Mouse (Mus musculus) limb, embryonic 12.5 days (tissue): ENCODE results near the gene Pde4dip. TPM values are rescaled to one million over a fixed set of nuclear protein-coding genes. Genes with fewer than 3 reads are reported as not detected.
A peak's percentile ranks its signal among the peaks of the same experiment; 100 is the strongest.

Experiments
- ATAC-seq: fragments of 200-750 bp; cut with Nextera tagmentation; 2 replicates; pipeline ENCODE4 v1.8.0; 2017; ENCODE audit warnings: low read depth, moderate TSS enrichment; ENCODE audit not compliant: insufficient number of reproducible peaks, insufficient read depth, low FRiP score, low TSS enrichment
- H3K27ac ChIP-seq: fragments of 300-500 bp; sonication (generic); 2 replicates; pipeline ENCODE4 v1.5.1; 2016; ENCODE audit warnings: mild to moderate bottlenecking, moderate library complexity
- H3K27me3 ChIP-seq: fragments of 300-500 bp; sonication (generic); 2 replicates; pipeline ENCODE4 v1.6.1; 2016; ENCODE audit warnings: mild to moderate bottlenecking, moderate library complexity
- H3K36me3 ChIP-seq: fragments of 300-500 bp; sonication (generic); 2 replicates; pipeline ENCODE4 v1.6.1; 2016; ENCODE audit warnings: mild to moderate bottlenecking, moderate library complexity
- H3K4me1 ChIP-seq: fragments of 300-500 bp; sonication (generic); replicated peaks from 2 replicates; pipeline ENCODE4 v1.6.1; 2016
- H3K4me2 ChIP-seq: fragments of 300-500 bp; sonication (generic); 2 replicates; pipeline ENCODE4 v1.6.1; 2016; ENCODE audit warnings: mild to moderate bottlenecking, moderate library complexity
- H3K4me3 ChIP-seq: fragments of 300-500 bp; sonication (generic); replicated peaks from 2 replicates; pipeline ENCODE4 v1.5.1; 2016; ENCODE audit warnings: mild to moderate bottlenecking
- H3K9ac ChIP-seq: fragments of 300-500 bp; sonication (generic); replicated peaks from 2 replicates; pipeline ENCODE4 v1.6.1; 2016; ENCODE audit warnings: mild to moderate bottlenecking, moderate library complexity
- H3K9me3 ChIP-seq: fragments of 300-500 bp; sonication (generic); 2 replicates; pipeline ENCODE4 v1.6.1; 2016; ENCODE audit warnings: mild to moderate bottlenecking, moderate library complexity
- WGBS: fragments of 180-500 bp; shearing (Covaris S2); methylation state at CpG from one replicate; pipeline ENCODE4 v1.1.7; 2016; 5-methylcytosine and 5-hydroxymethylcytosine counted together
- polyA plus RNA-seq: library from polyadenylated mRNA; unstranded; fragments of >200 nt; fragmentation: Nextera tagmentation; extraction: Ambion mirVana; gene quantifications from 2 replicates; pipeline ENCODE4 v1.2.1, GENCODE M21; 2016

Pde4dip gene
- polyA plus RNA-seq, 1 experiment from 2014 or later, result 31.9 TPM

DNA sequence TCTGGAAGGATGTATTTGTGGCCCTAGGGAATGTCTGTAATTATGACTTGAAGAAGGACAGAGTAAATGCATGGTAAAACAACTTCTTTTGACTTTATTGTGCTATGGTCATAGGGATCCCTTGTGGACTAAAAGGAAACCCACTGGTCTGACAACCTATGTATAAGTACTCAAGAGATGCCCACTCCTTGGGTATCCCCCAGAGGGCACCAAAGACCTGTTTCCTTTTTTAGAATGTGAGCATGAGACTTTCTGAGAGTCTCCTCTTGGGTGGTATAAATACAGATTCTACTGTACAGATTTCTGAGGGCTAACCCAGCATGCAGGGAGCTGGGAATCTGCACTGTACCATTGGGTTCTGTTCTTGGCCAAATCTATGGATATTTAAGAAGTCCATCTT, 48.1 kb downstream of the Pde4dip start:
- Histone ChIP-seq H3K27me3 (no peaks in the 10 kb centered on the region), H3K9me3 (no peaks in the 10 kb centered on the region), H3K4me2 (no peak overlapping the region), H3K4me3 (no peak overlapping the region), H3K27ac (no peak overlapping the region), H3K4me1 (no peaks in the 10 kb centered on the region), H3K9ac (no peak overlapping the region), H3K36me3 (no peaks in the 10 kb centered on the region)
- ATAC-seq, result no peak

DNA sequence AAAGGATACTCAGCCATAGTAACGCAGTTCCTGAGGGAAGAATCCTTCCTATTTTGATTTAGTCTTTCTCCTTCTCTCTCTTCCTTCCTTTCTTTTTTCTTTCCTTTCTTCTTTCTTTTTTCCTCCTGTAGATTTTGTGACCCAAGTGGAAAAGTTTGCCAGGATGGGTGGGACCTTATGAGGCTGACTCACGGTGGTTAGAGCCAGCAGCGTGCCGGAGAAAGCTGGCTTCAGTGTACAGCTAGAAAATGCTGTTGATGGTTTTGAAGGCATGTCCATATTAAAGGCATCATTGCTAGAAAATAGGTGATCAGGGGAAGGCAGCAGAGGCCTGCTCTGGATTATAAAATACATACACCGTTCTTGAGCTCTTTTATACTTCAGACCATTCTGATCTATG, 52.6 kb downstream of the Pde4dip start:
- 91% methylated on average over 5 of the region's 5 CpGs for WGBS
- Histone ChIP-seq H3K4me3 (no peak overlapping the region), H3K4me2 (no peak overlapping the region), H3K27me3 (no peaks in the 10 kb centered on the region; the same call in 1 of the 2 replicates), H3K4me1 (peaks cover 8% of the 10 kb centered on the region), H3K27ac (no peak overlapping the region), H3K9me3 (no peaks in the 10 kb centered on the region), H3K36me3 (no peaks in the 10 kb centered on the region), H3K9ac (no peak overlapping the region)
- ATAC-seq, result no peak

DNA sequence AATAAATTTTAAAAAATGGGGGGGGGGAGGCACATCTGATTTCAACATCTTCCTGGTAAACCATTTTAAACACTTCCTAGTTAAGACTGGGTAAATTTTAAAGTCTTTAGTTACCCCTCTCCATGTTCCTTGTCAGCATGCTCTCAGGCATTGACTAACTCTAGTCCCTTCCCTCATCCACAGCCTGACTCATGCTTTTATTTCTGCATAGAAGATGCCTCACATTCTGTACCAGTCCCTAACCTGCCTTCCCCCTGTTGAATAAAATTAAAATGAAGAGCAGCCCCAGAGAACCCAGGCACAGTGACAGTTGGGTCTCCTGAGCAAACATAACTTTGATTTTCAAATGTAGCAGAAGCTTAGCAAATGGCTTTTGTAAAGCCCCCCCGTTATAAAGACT, 53.9 kb downstream of the Pde4dip start:
- WGBS, result 70% methylated on average over 1 of the region's 1 CpGs
- Histone ChIP-seq H3K27me3 (no peaks in the 10 kb centered on the region; the same call in 1 of the 2 replicates), H3K4me1 (peaks cover 8% of the 10 kb centered on the region), H3K9ac (no peak overlapping the region), H3K4me2 (no peak overlapping the region), H3K4me3 (no peak overlapping the region), H3K27ac (no peak overlapping the region), H3K9me3 (no peaks in the 10 kb centered on the region), H3K36me3 (no peaks in the 10 kb centered on the region)
- no peak for ATAC-seq

DNA sequence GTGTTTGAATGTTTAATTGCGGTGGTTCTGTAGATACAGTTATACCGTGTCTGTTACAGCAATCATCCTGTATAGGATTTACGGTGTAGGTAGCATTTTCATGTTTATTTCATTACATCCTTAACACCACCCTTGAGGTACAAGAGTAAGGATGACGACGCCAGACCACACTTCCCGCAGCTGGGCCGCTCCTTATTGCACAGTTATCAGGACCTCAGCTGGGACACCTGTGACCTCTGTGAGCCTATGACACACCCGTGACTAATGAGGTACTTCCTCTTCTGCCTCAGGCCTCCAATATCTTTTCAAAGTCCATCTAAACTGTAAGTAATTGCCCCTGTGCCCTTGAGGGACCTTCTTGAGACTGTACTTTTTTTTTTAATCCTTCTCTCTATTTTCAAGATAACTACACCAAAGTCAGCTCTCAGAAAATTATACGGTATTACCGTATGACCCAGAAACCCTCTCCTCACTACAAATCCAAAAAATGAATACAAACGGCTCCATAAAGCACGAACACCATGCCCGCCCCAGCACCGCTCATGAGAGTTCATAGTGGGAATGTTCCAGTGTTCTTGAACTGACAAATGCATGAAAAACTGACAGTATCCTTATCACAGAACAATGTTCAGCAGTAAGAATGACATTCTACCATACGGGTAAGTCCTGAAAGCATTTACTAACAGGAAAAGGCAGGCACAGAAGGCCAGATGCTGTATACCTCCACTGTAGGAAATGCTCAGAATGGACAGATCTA, 56.8 kb downstream of the Pde4dip start:
- 59% methylated on average over 15 of the region's 15 CpGs for WGBS
- Histone ChIP-seq H3K4me1 (peaks cover 8% of the 10 kb centered on the region), H3K4me3 (no peak overlapping the region), H3K9me3 (no peaks in the 10 kb centered on the region), H3K36me3 (no peaks in the 10 kb centered on the region), H3K4me2 (no peak overlapping the region), H3K27me3 (no peaks in the 10 kb centered on the region; the same call in 1 of the 2 replicates), H3K9ac (no peak overlapping the region), H3K27ac (no peak overlapping the region)
- ATAC-seq, result no peak

DNA sequence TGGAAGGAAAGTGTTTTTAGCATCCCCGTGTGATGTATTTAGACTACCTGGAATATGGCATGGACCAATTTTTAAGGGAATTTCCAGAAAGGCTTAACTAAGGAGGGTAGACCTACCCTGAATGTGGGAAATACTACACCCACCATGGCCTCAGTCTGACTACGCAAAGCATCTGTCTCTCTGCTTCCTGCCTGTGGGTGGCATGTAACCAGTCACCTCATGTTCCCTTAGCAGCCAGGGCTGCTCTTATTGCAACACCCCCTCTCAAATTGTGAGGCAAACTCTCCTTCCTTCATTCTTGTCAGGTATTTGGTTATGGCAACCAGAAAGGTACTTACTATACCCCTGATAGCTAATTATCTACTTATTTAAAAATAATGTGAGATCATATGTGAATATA, 57.9 kb downstream of the Pde4dip start:
- H3K9me3 ChIP-seq, result no peaks in the 10 kb centered on the region
- no peak overlapping the region for H3K4me3 ChIP-seq
- ATAC-seq, result no peak
- H3K9ac ChIP-seq, result no peak overlapping the region
- H3K27ac ChIP-seq, result no peak overlapping the region
- 56% methylated on average over 2 of the region's 2 CpGs for WGBS
- peaks cover 8% of the 10 kb centered on the region for H3K4me1 ChIP-seq
- H3K36me3 ChIP-seq, result no peaks in the 10 kb centered on the region
- no peak overlapping the region for H3K4me2 ChIP-seq
- H3K27me3 ChIP-seq, result no peaks in the 10 kb centered on the region; the same call in 1 of the 2 replicates

DNA sequence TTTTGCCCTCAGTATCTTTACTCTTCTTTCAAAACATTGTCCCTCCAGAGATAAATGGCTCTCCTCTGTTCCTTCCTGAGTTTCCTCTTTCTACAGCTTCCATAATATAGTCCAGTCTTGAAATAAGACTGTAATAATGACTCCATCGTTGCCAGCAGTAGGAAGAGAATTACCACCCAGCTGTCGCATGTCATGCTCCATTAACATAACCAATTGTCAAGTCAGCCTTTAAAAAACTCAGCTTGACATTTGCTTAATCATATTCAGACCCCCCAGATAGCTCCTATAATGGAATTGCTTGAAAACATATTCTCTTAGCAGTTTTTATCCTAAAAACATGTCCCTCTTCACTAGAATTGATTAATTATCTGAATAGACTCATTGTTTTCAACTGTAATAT, 58.4 kb downstream of the Pde4dip start:
- Histone ChIP-seq H3K36me3 (no peaks in the 10 kb centered on the region), H3K4me2 (no peak overlapping the region), H3K9me3 (no peaks in the 10 kb centered on the region), H3K27me3 (peaks cover 2% of the 10 kb centered on the region; the same call in 1 of the 2 replicates), H3K4me1 (peaks cover 9% of the 10 kb centered on the region), H3K4me3 (no peak overlapping the region), H3K9ac (no peak overlapping the region), H3K27ac (no peak overlapping the region)
- ATAC-seq, result no peak
- 39% methylated on average over 2 of the region's 2 CpGs for WGBS

DNA sequence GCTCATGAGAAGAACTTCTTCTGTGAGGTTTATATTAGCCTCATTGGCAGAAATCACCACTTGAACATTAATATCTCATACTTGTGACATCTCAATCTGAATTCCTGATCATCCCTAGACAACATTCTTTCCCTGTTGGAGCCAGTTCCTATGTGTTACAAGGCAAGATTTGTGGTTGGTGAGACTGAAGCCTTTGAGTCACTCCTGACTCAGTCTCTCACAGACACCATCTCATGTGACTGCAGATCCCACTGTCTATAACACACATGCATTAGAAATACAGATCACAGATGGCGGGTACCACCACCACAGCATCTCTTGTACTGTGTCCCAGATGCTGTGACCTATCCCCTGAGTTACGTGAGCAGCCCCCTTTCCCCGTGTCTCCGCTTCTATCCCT, 60.2 kb downstream of the Pde4dip start:
- ATAC-seq, result no peak
- no peak overlapping the region for H3K9ac ChIP-seq
- no peak overlapping the region for H3K4me3 ChIP-seq
- H3K4me1 ChIP-seq, result peaks cover 22% of the 10 kb centered on the region
- H3K27me3 ChIP-seq, result peaks cover 17% of the 10 kb centered on the region
- H3K4me2 ChIP-seq, result no peak overlapping the region
- no peaks in the 10 kb centered on the region for H3K9me3 ChIP-seq
- no peak overlapping the region for H3K27ac ChIP-seq
- WGBS, result 89% methylated on average over 4 of the region's 4 CpGs
- no peaks in the 10 kb centered on the region for H3K36me3 ChIP-seq

DNA sequence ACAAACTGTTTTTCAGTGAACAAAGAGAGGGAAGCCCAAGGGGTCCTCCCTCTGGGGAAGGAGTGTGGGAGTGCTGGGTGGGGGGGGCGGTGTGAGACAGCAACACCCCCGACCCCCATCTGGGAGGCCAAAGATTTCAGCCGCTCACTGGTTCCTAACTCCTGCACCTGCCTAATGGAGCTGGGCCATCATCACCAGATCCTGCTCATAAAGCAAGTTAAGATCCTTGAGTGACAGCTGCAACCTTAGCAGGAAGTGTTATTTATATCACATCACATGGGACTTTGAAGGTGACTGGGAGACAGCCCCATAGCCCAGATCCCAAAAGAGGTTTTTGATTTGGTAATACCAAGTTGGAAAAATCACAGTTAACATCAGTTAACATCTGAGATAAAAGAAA, 63.3 kb downstream of the Pde4dip start:
- H3K27ac ChIP-seq, result no peak overlapping the region
- H3K9ac ChIP-seq, result no peak overlapping the region
- ATAC-seq, result no peak
- no peaks in the 10 kb centered on the region for H3K36me3 ChIP-seq
- no peak overlapping the region for H3K4me3 ChIP-seq
- 22% methylated on average over 3 of the region's 3 CpGs for WGBS
- H3K9me3 ChIP-seq, result no peaks in the 10 kb centered on the region
- peaks cover 14% of the 10 kb centered on the region for H3K4me1 ChIP-seq
- H3K4me2 ChIP-seq, result peak overlapping the region; percentile 90; the same call in 1 of the 2 replicates
- H3K27me3 ChIP-seq, result peaks cover 23% of the 10 kb centered on the region

DNA sequence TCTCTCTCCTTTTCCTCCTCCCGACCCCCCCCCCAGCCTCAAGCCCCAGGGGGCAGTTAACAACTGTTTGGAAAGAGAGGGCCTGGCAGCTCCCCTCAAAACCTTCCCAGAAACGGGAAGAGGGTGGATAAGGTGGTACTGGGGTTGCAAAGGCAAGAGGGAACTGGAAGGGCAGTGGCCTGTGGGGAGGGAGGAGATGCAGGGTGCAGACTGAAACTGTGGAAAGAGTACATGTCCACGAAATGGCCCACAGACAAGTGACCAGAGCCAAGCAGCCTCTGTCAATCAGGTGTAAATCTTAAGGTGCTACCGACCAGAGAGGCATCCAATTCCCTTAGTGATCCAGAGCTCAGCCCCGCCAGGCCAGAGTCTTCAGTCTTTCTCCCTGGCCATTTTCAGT, 63.8 kb downstream of the Pde4dip start:
- Histone ChIP-seq H3K36me3 (no peaks in the 10 kb centered on the region), H3K4me2 (peak overlapping the region; percentile 90), H3K9ac (peak overlapping the region; percentile 56; the same call in 1 of the 2 replicates), H3K27ac (no peak overlapping the region), H3K4me3 (peak overlapping the region; percentile 51), H3K9me3 (no peaks in the 10 kb centered on the region), H3K27me3 (peaks cover 23% of the 10 kb centered on the region), H3K4me1 (peaks cover 16% of the 10 kb centered on the region)
- peak; percentile 53; the same call in 1 of the 2 replicates for ATAC-seq
- 3% methylated on average over 5 of the region's 5 CpGs for WGBS

DNA sequence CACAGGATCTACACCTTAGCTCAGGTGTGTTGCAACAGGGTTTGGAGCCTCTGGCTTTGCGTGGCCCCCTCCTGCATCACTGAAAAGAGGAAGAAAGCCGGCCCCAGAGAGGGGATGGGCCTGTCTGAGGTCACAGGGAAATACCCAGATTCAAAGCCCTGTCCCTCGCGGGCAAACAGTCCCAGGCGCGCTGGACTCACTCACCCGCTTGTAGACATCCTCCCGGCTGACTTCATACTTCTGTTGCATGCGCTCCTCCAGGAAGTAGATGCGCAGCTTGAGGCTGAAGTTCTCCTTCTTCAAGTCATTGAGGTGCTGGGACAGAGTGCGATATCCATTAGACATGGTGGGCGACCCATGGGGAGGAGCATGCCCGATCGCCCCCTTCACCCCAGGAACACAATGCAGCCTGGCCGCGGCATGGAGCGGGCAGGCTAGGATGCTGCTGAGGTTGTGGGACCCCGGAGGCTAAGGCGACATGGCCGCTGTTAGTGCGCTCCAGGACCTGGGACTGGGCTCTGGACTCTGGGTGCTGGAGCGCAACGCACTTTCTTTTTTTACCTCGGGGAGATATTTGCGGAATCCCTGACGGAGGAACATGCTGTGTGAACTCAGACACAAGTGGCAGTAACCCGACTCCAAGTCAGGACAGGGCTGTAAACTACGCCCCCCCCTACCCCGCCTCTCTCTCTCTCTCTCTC, 64.3 kb downstream of the Pde4dip start:
- Histone ChIP-seq H3K9ac (peak overlapping the region; percentile 56; the same call in 1 of the 2 replicates), H3K27me3 (peaks cover 23% of the 10 kb centered on the region), H3K27ac (no peak overlapping the region), H3K9me3 (no peaks in the 10 kb centered on the region), H3K4me3 (peak overlapping the region; percentile 51), H3K4me2 (peak overlapping the region; percentile 90), H3K4me1 (peaks cover 18% of the 10 kb centered on the region), H3K36me3 (no peaks in the 10 kb centered on the region)
- under 1% methylated on average over 28 of the region's 29 CpGs for WGBS
- peak; percentile 74 for ATAC-seq

DNA sequence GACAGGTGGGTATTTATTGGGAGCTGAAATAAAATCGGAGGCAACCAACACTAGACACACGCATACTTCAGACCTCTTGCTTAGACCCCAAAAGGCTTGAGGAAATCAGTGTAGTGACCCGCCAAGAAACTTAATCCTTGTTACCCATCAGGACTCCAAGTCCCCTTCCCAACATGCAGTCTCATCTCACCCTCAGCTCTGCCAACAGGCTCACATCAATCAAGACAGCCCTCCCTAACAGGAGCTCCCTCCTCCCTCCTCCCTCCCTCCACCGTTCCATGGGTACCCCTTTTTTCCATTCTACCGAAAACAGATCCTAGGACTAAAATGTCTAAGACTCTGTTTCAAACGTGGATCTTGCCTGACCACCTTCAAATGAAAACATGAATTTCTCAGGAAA, 65.1 kb downstream of the Pde4dip start:
- peaks cover 23% of the 10 kb centered on the region for H3K27me3 ChIP-seq
- ATAC-seq, result no peak
- 16% methylated on average over 6 of the region's 6 CpGs for WGBS
- H3K9me3 ChIP-seq, result no peaks in the 10 kb centered on the region
- H3K9ac ChIP-seq, result no peak overlapping the region
- no peaks in the 10 kb centered on the region for H3K36me3 ChIP-seq
- peaks cover 18% of the 10 kb centered on the region for H3K4me1 ChIP-seq
- peak overlapping the region; percentile 51 for H3K4me3 ChIP-seq
- peak overlapping the region; percentile 90 for H3K4me2 ChIP-seq
- no peak overlapping the region for H3K27ac ChIP-seq
